Comparison of ENCODE assay signal across 7 mouse cellular contexts in the genomic region with DNA sequence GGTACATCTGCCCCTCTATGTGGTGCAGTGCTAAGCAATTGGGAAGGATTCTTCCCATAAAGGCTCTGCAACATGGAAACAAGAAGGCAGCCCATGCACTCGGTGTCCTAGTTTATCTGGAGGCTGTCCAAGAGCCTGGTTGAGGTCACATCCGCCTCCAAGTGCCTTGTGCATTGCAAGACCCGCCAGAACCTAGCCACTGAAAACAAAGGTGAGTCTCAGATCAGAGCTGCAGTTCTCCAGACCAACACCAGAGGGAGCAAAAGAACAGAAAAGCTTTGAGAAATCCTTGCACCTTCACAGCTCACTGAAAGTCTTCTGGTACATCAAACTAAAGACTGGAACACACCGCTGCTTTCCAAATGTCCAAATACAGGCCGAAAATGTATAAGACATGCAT. TPM values are rescaled to one million over a fixed set of nuclear protein-coding genes. Genes with fewer than 3 reads are reported as not detected.
DNase-seq lines count a peak whose midpoint lies in the region; TF ChIP-seq lines count a peak whose summit lies in the region.

No protein-coding gene starts in this region.

- H3K9me3 ChIP-seq in E14TG2a.4 (ENCODE audit: low read length) = no peaks in the 10 kb centered on the region

- peak; percentile 71 to 91 for DNase-seq in adrenal gland, adult (ENCODE audit: inconsistent age in 2 of 2, low spot score in 1 of 2)
- peak; percentile 71 for DNase-seq in heart, adult 8-10 months (ENCODE audit: low spot score)
- DNase-seq in layer of hippocampus, adult 9-10 months (ENCODE audit: low spot score) = peak; percentile 70
- DNase-seq in lung, postnatal 36 days = peak; percentile 90
- peak; percentile 35 for DNase-seq in skeletal muscle tissue, adult 2 months (ENCODE audit: low read depth, low spot score)

- H3K36me3 ChIP-seq in E14TG2a.4 (ENCODE audit: insufficient read depth, low read length) = no peaks in the 10 kb centered on the region

- H3K27me3 ChIP-seq in E14TG2a.4 (ENCODE audit: insufficient read depth, low read length) = peaks cover 20% of the 10 kb centered on the region

- TF ChIP-seq POLR2A in cortical plate, adult 2 months (IDR thresholded peaks at IDR 0.05; ENCODE audit: extremely low read depth, insufficient read depth, low read length) = no peak

- no peak overlapping the region for H3K27ac ChIP-seq in cortical plate, adult 2 months (ENCODE audit: insufficient read depth, low read length)

- TF ChIP-seq CTCF in E14TG2a.4 (conservative IDR thresholded peaks at IDR 0.05; ENCODE audit: low read length) = peak; percentile 89
- peak; percentile 86 for TF ChIP-seq CTCF in cortical plate, adult 2 months (IDR thresholded peaks at IDR 0.05; ENCODE audit: extremely low read depth, insufficient read depth, low read length)

- H3K4me3 ChIP-seq in E14TG2a.4 (replicated peaks; ENCODE audit: low read length) = no peak overlapping the region
- no peak overlapping the region for H3K4me3 ChIP-seq in cortical plate, adult 2 months (ENCODE audit: insufficient read depth, low read length)

- no peaks in the 10 kb centered on the region for H3K4me1 ChIP-seq in E14TG2a.4 (replicated peaks; ENCODE audit: low read depth, low read length)
- H3K4me1 ChIP-seq in cortical plate, adult 2 months (ENCODE audit: control insufficient read depth, insufficient read depth, low read length) = peaks cover 2% of the 10 kb centered on the region

RNA-seq across cellular contexts. Expression of gene Ttc9, which starts 11.7 kb away (rescaled TPM):
- 30.2 and 32.4 TPM in 2 replicates for polyA plus RNA-seq in cortical plate, adult 2 months (2012; rRNA removed)
- 1 to 10 TPM; 1.2 to 2.2 (median 1.8) TPM for total RNA-seq in heart, adult 8-10 months (2022)

RNA-seq across cellular contexts. Expression of gene Med6, which starts 24.5 kb away (rescaled TPM):
- polyA plus RNA-seq in cortical plate, adult 2 months (2012; rRNA removed) = 30.3 and 34.0 TPM in 2 replicates
- total RNA-seq in heart, adult 8-10 months (2022) = 10 to 100 TPM; 11.8 to 17.6 (median 14.8) TPM

RNA-seq across cellular contexts. Expression of gene Adam21, which starts 51.0 kb away (rescaled TPM):
- polyA plus RNA-seq in cortical plate, adult 2 months (2012; rRNA removed) = 0.30 and 0.38 TPM in 2 replicates
- under 1 TPM in 1 of 4 experiments, not detected in 3; 0.11 TPM for total RNA-seq in heart, adult 8-10 months (2022)

Comparison
In these comparisons a context has a peak if more than half of its experiments do, and no peak if none do; other contexts are left out.
1. DNase-seq: peak in every context shown above with its lines; median percentile 90 in lung, postnatal 36 days; 81 in adrenal gland, adult; 71 in heart, adult 8-10 months; 70 in layer of hippocampus, adult 9-10 months; 35 in skeletal muscle tissue, adult 2 months.